Mouse (Mus musculus) liver, postnatal 0 days (tissue): Measurements from ENCODE around the gene Ascl5.

ENCODE experiments used
- CTCF ChIP-seq: sonication (generic); IDR thresholded peaks from 2 replicates; pipeline ENCODE4 v1.5.1; 2016; ENCODE audit warnings: antibody characterized with exemption, low read depth
- EP300 ChIP-seq: IDR thresholded peaks from 2 replicates; pipeline ENCODE4 v1.6.1; 2016; ENCODE audit warnings: antibody characterized with exemption, low read depth, mild to moderate bottlenecking

GRCm38 (mm10) chr1:136061041-136061789, 10.6 kb downstream of the Ascl5 start:
- TF ChIP-seq CTCF (no peak), EP300 (no peak)
